Mouse (Mus musculus) heart, embryonic 15.5 days (tissue): ENCODE measurements around the gene Rpl3. TPM values are rescaled to one million over a fixed set of nuclear protein-coding genes. Genes with fewer than 3 reads are reported as not detected.

Source experiments
- ATAC-seq: fragments of 200-750 bp; cut with Nextera tagmentation; replicated peaks from 2 replicates; pipeline ENCODE4 v1.8.0; 2017; ENCODE audit warnings: low read depth, moderate TSS enrichment; ENCODE audit not compliant: insufficient number of reproducible peaks, insufficient read depth, low FRiP score
- H3K27ac ChIP-seq: fragments of 300-500 bp; sonication (generic); 2 replicates; pipeline ENCODE4 v1.5.1; 2015; ENCODE audit warnings: mild to moderate bottlenecking, inconsistent platforms
- H3K27me3 ChIP-seq: fragments of 300-500 bp; sonication (generic); 2 replicates; pipeline ENCODE4 v1.6.1; 2015; ENCODE audit warnings: inconsistent platforms
- H3K36me3 ChIP-seq: fragments of 300-500 bp; sonication (generic); 2 replicates; pipeline ENCODE4 v1.6.1; 2015; ENCODE audit warnings: mild to moderate bottlenecking, inconsistent platforms
- H3K4me1 ChIP-seq: fragments of 300-500 bp; sonication (generic); replicated peaks from 2 replicates; pipeline ENCODE4 v1.6.1; 2015; ENCODE audit warnings: inconsistent platforms
- H3K4me2 ChIP-seq: fragments of 300-500 bp; sonication (generic); 2 replicates; pipeline ENCODE4 v1.6.1; 2015; ENCODE audit warnings: inconsistent platforms, mild to moderate bottlenecking, moderate library complexity
- H3K4me3 ChIP-seq: fragments of 300-500 bp; sonication (generic); 2 replicates; pipeline ENCODE4 v1.5.1; 2015; ENCODE audit warnings: mild to moderate bottlenecking, inconsistent platforms
- H3K9ac ChIP-seq: fragments of 300-500 bp; sonication (generic); 2 replicates; pipeline ENCODE4 v1.6.1; 2015; ENCODE audit warnings: mild to moderate bottlenecking, inconsistent platforms
- H3K9me3 ChIP-seq: fragments of 300-500 bp; sonication (generic); replicated peaks from 2 replicates; pipeline ENCODE4 v1.6.1; 2016; ENCODE audit warnings: inconsistent platforms
- WGBS: fragments of 180-500 bp; shearing (Covaris S2); methylation state at CpG from one replicate; pipeline ENCODE4 v1.1.7; 2015; ENCODE audit warnings: mixed read lengths; 5-methylcytosine and 5-hydroxymethylcytosine counted together
- microRNA-seq: library from miRNA; unstranded; fragments of <30 nt; microRNA quantifications from one replicate; pipeline ENCODE4, GENCODE M21; 2016
- polyA plus RNA-seq: library from polyadenylated mRNA; unstranded; fragments of >200 nt; fragmentation: Nextera tagmentation; extraction: Ambion mirVana; gene quantifications from 2 replicates; pipeline ENCODE4 v1.2.1, GENCODE M21; 2015

Gene Rpl3
- polyA plus RNA-seq, 1 experiment from 2014 or later = 565 TPM

DNA sequence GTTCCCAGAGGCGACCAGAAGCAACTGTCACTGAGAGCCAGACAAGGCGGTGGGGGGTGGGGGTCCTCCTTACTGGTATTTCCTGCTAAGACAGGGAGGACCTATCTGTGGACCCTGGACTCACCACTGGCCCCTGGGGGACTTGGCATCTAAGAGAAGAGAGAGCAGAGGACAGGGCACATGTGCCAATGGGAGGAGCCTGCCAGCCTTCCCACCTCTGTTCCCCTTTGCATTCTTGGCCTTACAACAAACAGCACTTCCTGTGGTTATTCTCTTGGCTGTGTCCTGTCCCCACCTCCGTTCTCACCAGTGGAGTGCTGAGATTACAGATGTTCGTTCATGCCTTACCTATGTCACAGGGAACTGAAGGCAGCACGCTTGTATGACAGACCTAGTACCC, 62.8 kb downstream of the Rpl3 start:
- H3K9me3 ChIP-seq = no peaks in the 10 kb centered on the region
- no peaks in the 10 kb centered on the region for H3K36me3 ChIP-seq
- H3K4me2 ChIP-seq = no peak overlapping the region
- peaks cover 45% of the 10 kb centered on the region for H3K4me1 ChIP-seq
- H3K27me3 ChIP-seq = no peaks in the 10 kb centered on the region
- no peak overlapping the region for H3K4me3 ChIP-seq
- WGBS = 68% methylated on average over 5 of the region's 5 CpGs
- no peak overlapping the region for H3K9ac ChIP-seq
- H3K27ac ChIP-seq = no peak overlapping the region
- ATAC-seq = no peak

Small RNAs within 50 kb of the gene (microRNA-seq; reads per million reads assigned to microRNA genes)
- 19.3 reads per million, percentile 33 among the genes with 10 or more reads in this experiment for gene Snord43

Other genes with a start within 250 kb of the Rpl3 start
- 13.8 and 36.7 TPM in 2 replicates for gene Apobec3, start 200.2 kb downstream of the Rpl3 start, polyA plus RNA-seq
- gene Cbx7, start 120.7 kb downstream of the Rpl3 start, polyA plus RNA-seq = 0.63 and 1.9 TPM in 2 replicates
- 3.7 and 4.0 TPM in 2 replicates for gene Pdgfb, start 76.9 kb downstream of the Rpl3 start, polyA plus RNA-seq
- gene Syngr1, start 534 bp downstream of the Rpl3 start, polyA plus RNA-seq = 38.0 and 42.9 TPM in 2 replicates
- gene Tab1, start 41.3 kb upstream of the Rpl3 start, polyA plus RNA-seq = 25.0 and 33.6 TPM in 2 replicates
- gene Mgat3, start 81.9 kb upstream of the Rpl3 start, polyA plus RNA-seq = 0.93 and 2.5 TPM in 2 replicates
- gene Mief1, start 142.2 kb upstream of the Rpl3 start, polyA plus RNA-seq = 21.1 and 26.8 TPM in 2 replicates
- not detected in 2 replicates for gene AC140267.1, start 144.0 kb upstream of the Rpl3 start, polyA plus RNA-seq
- gene Atf4, start 163.3 kb upstream of the Rpl3 start, polyA plus RNA-seq = 71.5 and 81.8 TPM in 2 replicates
- gene Rps19bp1, start 172.4 kb upstream of the Rpl3 start, polyA plus RNA-seq = 33.8 and 35.9 TPM in 2 replicates
- gene Cacna1i, start 195.4 kb upstream of the Rpl3 start, polyA plus RNA-seq = not detected in 2 replicates